Mouse (Mus musculus): ENCODE measurements around the gene Napepld. TPM values are rescaled to one million over a fixed set of nuclear protein-coding genes. Genes with fewer than 3 reads are reported as not detected.
A peak's percentile ranks its signal among the peaks of the same experiment; 100 is the strongest.

The Napepld gene
- total RNA-seq, 1 experiment = 4.3 TPM

- Histone ChIP-seq H3K27ac (ENCODE audit: insufficient read depth, low read depth, low read length, poor library complexity, severe bottlenecking) (no peak overlapping the region), H3K4me1 (ENCODE audit: control insufficient read depth in 2 of 2, insufficient read depth in 2 of 2, low read length in 2 of 2, poor library complexity in 1 of 2) (no peaks in the 10 kb centered on the region; a peak in 1 of 4 replicates), H3K4me3 (ENCODE audit: insufficient read depth in 1 of 2, low read depth in 1 of 2, low read length in 2 of 2, poor library complexity in 1 of 2, severe bottlenecking in 1 of 2) (no peak overlapping the region), H3K9ac (ENCODE audit: insufficient read depth, low read depth, low read length, poor library complexity, severe bottlenecking) (no peak overlapping the region), H3K9me3 (ENCODE audit: control insufficient read depth, insufficient read depth, low read depth, low read length) (no peaks in the 10 kb centered on the region), H3K36me3 (ENCODE audit: control insufficient read depth, insufficient read depth, low read length, poor library complexity, severe bottlenecking) (peaks cover 28% of the 10 kb centered on the region)
- in situ Hi-C loops (cut with MboI; ENCODE audit: low sequenced_read_pairs in 2 of 2, unreplicated experiment in 2 of 2) = no loop called here
- TF ChIP-seq ZC3H11A (IDR thresholded peaks at IDR 0.05; ENCODE audit: borderline replicate concordance, low read depth, low read length) (0 out of 2 replicates have a peak, but pooled peaks have one; percentile 18), CHD2 (IDR thresholded peaks at IDR 0.05; ENCODE audit: low read depth, low read length) (no peak)
- DNase-seq (ENCODE audit: low read depth, low spot score) = no peak
These were observed 42.4 kb downstream of the Napepld start for GRCm38 (mm10) chr5:21658623-21659395.

- Histone ChIP-seq H3K4me1 (ENCODE audit: control insufficient read depth in 2 of 2, insufficient read depth in 2 of 2, low read length in 2 of 2, poor library complexity in 1 of 2) (no peaks in the 10 kb centered on the region; a peak in 1 of 4 replicates), H3K27ac (ENCODE audit: insufficient read depth, low read depth, low read length, poor library complexity, severe bottlenecking) (no peak overlapping the region), H3K4me3 (ENCODE audit: insufficient read depth in 1 of 2, low read depth in 1 of 2, low read length in 2 of 2, poor library complexity in 1 of 2, severe bottlenecking in 1 of 2) (no peak overlapping the region), H3K36me3 (ENCODE audit: control insufficient read depth, insufficient read depth, low read length, poor library complexity, severe bottlenecking) (peaks cover 32% of the 10 kb centered on the region), H3K9me3 (ENCODE audit: control insufficient read depth, insufficient read depth, low read depth, low read length) (no peaks in the 10 kb centered on the region), H3K9ac (ENCODE audit: insufficient read depth, low read depth, low read length, poor library complexity, severe bottlenecking) (no peak overlapping the region)
- no peak for DNase-seq (ENCODE audit: low read depth, low spot score)
- in situ Hi-C loops (cut with MboI; ENCODE audit: low sequenced_read_pairs in 2 of 2, unreplicated experiment in 2 of 2) = no loop called here
- TF ChIP-seq MAFK (IDR thresholded peaks at IDR 0.05; ENCODE audit: insufficient read depth, low read depth, low read length) (no peak), ZNF384 (IDR thresholded peaks at IDR 0.05; ENCODE audit: low read depth, low read length) (no peak), ZC3H11A (IDR thresholded peaks at IDR 0.05; ENCODE audit: borderline replicate concordance, low read depth, low read length) (no peak), HCFC1 (IDR thresholded peaks at IDR 0.05; ENCODE audit: borderline replicate concordance, insufficient read depth, low read length) (no peak), CHD2 (IDR thresholded peaks at IDR 0.05; ENCODE audit: low read depth, low read length) (no peak)
These were observed 43.2 kb downstream of the Napepld start for GRCm38 (mm10) chr5:21658038-21658437.

- in situ Hi-C loops (cut with MboI; ENCODE audit: low sequenced_read_pairs in 2 of 2, unreplicated experiment in 2 of 2) = no loop called here
- Histone ChIP-seq H3K9ac (ENCODE audit: insufficient read depth, low read depth, low read length, poor library complexity, severe bottlenecking) (no peak overlapping the region), H3K36me3 (ENCODE audit: control insufficient read depth, insufficient read depth, low read length, poor library complexity, severe bottlenecking) (peaks cover 33% of the 10 kb centered on the region), H3K4me1 (ENCODE audit: control insufficient read depth in 2 of 2, insufficient read depth in 2 of 2, low read length in 2 of 2, poor library complexity in 1 of 2) (peaks cover 0 to 2% of the 10 kb centered on the region in 2 experiments; a peak in 2 of 4 replicates), H3K4me3 (ENCODE audit: insufficient read depth in 1 of 2, low read depth in 1 of 2, low read length in 2 of 2, poor library complexity in 1 of 2, severe bottlenecking in 1 of 2) (no peak overlapping the region), H3K9me3 (ENCODE audit: control insufficient read depth, insufficient read depth, low read depth, low read length) (no peaks in the 10 kb centered on the region), H3K27ac (ENCODE audit: insufficient read depth, low read depth, low read length, poor library complexity, severe bottlenecking) (no peak overlapping the region)
- no peak for DNase-seq (ENCODE audit: low read depth, low spot score)
- TF ChIP-seq HCFC1 (IDR thresholded peaks at IDR 0.05; ENCODE audit: borderline replicate concordance, insufficient read depth, low read length) = no peak
These were observed 44.3 kb downstream of the Napepld start for GRCm38 (mm10) chr5:21656912-21657311.

- H3K4me3 ChIP-seq (ENCODE audit: insufficient read depth in 1 of 2, low read depth in 1 of 2, low read length in 2 of 2, poor library complexity in 1 of 2, severe bottlenecking in 1 of 2) = no peak overlapping the region
- H3K36me3 ChIP-seq (ENCODE audit: control insufficient read depth, insufficient read depth, low read length, poor library complexity, severe bottlenecking) = peaks cover 39% of the 10 kb centered on the region
- no peak overlapping the region for H3K9ac ChIP-seq (ENCODE audit: insufficient read depth, low read depth, low read length, poor library complexity, severe bottlenecking)
- in situ Hi-C loops (cut with MboI; ENCODE audit: low sequenced_read_pairs in 2 of 2, unreplicated experiment in 2 of 2) = no loop called here
- H3K27ac ChIP-seq (ENCODE audit: insufficient read depth, low read depth, low read length, poor library complexity, severe bottlenecking) = no peak overlapping the region; the same call in 1 of the 2 replicates
- TF ChIP-seq HCFC1 (IDR thresholded peaks at IDR 0.05; ENCODE audit: borderline replicate concordance, insufficient read depth, low read length) (peak; percentile 42; the same call in 1 of the 2 replicates), MAFK (IDR thresholded peaks at IDR 0.05; ENCODE audit: insufficient read depth, low read depth, low read length) (no peak), ZNF384 (IDR thresholded peaks at IDR 0.05; ENCODE audit: low read depth, low read length) (no peak)
- H3K4me1 ChIP-seq (ENCODE audit: control insufficient read depth in 2 of 2, insufficient read depth in 2 of 2, low read length in 2 of 2, poor library complexity in 1 of 2) = peaks cover 2 to 3% of the 10 kb centered on the region in 2 experiments; a peak in 3 of 4 replicates
- no peak for DNase-seq (ENCODE audit: low read depth, low spot score)
- no peaks in the 10 kb centered on the region for H3K9me3 ChIP-seq (ENCODE audit: control insufficient read depth, insufficient read depth, low read depth, low read length)
These were observed 49.1 kb downstream of the Napepld start for GRCm38 (mm10) chr5:21651885-21652612.

Data from ES-E14 (cell line).